Mouse (Mus musculus) frontal cortex, adult (tissue): Measurements from ENCODE around the gene Olfr1275.
A peak's percentile ranks its signal among the peaks of the same experiment; 100 is the strongest.

Experiments
- ATAC-seq: cut with Nextera tagmentation; 2 replicates; pipeline ENCODE4 v1.9.2; 2017; ENCODE audit warnings: mild to moderate bottlenecking, moderate library complexity, mixed read lengths; ENCODE audit not compliant: low TSS enrichment

Olfr1275 gene

GRCm38 (mm10) chr2:111235186-111235585 lies at the start of gene Olfr1275:
Olfr1275 (minus strand) TSS chr2:111235286.
- ATAC-seq, result no peak

GRCm38 (mm10) chr2:111274006-111274405 lies 38.9 kb upstream of the Olfr1275 start, which contains the start of gene Olfr1277:
Olfr1277 (minus strand) TSS chr2:111274106.
- peak; percentile 59; the same call in 1 of the 2 replicates for ATAC-seq

DNA sequence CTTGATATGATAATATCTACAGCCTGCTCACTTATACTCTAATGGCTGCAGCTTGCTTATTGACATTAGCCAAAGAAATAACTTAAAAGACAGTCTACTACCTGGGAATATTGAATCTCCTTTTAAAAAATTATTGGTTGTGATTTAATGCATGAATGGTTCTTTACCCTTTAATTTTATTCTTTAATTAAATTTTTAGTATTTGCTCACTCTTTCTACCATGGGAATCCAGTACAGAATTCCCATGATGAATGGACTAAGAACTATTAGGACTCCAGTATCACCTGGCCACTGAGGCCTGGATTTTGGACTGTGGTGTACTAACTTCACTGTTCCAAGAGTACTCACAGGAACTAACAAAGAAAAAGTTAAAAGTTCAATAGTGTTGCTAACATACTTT lies 19.1 kb upstream of the Olfr1275 start, which contains the start of gene Olfr1276:
Olfr1276 (plus strand) TSS at position 301 of the 400 bp plus-strand sequence.
- no peak for ATAC-seq

DNA sequence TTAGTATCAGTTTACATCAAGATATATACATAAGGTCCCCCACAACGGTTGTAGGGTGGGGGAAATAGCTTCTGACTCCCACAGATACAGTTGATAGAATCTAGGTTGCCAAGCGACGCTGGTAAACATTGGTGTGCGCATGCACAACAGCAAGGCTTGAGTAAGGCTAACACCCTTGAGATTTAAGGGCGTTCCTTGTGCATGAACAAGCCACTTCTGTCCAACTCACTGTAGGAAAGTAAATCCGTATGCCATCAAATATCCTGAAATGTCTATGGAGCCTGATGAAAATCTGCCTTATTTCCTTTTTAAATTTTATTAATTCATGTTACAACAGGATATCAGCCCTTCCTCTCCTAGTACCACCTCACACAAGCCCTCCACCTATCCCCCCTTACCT lies 5.6 kb downstream of the Olfr1275 start, which contains the start of gene 4930430A15Rik:
4930430A15Rik (minus strand) TSS at position 101 of the 400 bp plus-strand sequence.
- ATAC-seq, result no peak

DNA sequence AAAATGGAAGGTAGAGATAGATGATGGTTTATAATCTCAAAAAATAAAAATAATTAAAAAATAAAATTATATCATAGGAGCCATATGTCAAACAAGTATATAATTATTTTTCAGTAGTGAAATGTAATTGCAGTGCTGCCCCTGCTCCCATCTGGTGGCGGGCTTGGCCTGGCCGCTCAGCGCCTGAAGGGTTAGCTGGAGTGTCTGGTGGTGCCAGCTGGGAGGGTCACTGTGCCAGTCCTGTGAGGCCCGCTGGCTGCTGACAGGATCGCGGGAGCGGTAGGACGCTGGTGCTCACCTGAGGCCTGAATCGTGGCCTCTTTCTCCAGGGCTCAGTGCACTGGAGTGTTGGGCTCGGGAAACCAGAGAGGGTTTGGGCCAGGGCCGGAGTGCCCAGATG lies 53.0 kb downstream of the Olfr1275 start:
- no peak for ATAC-seq
